Mouse (Mus musculus) cortical plate, adult 2 months (tissue): Measurements from ENCODE around the gene Ntn4.

Experiments used
- CTCF ChIP-seq: fragments of 200-500 bp; IDR thresholded peaks from 2 replicates; pipeline ENCODE4 v1.5.1; 2011; ENCODE audit warnings: mild to moderate bottlenecking, control low read depth, low read length; ENCODE audit not compliant: insufficient read depth; ENCODE audit errors: extremely low read depth
- POLR2A ChIP-seq: fragments of 200-500 bp; IDR thresholded peaks from 2 replicates; pipeline ENCODE4 v1.6.1; 2011; ENCODE audit warnings: mild to moderate bottlenecking, low read length, control low read depth; ENCODE audit not compliant: insufficient read depth; ENCODE audit errors: extremely low read depth

DNA sequence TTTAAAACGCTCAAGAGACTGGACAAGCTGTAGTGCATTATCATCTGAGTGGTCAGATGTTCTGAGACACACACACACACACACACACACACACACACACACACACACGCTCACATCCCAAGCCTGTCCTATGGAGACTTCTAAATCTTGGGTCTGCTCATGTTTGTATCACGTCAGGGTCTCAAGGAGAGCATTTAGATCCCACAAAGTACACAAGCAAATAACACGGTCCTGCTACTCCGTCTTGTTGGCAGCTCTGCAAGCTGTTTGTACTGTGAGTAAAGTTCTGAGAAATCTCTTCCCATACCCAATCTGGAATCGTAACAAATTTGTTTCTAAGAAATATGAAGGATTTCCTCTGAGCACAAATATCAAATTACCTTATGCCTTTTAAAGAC, 67.6 kb downstream of the Ntn4 start:
- TF ChIP-seq CTCF (no peak), POLR2A (no peak)
